Mouse (Mus musculus) CD4-positive helper T cell, adult 2 months (primary cell): Measurements from ENCODE around the gene Kmt2a.

Experiments used
- DNase-seq: peaks from one replicate; pipeline ENCODE4 v3.0.0-alpha.2; 2012; ENCODE audit warnings: low read depth, missing footprints, low spot score

The Kmt2a gene

DNA sequence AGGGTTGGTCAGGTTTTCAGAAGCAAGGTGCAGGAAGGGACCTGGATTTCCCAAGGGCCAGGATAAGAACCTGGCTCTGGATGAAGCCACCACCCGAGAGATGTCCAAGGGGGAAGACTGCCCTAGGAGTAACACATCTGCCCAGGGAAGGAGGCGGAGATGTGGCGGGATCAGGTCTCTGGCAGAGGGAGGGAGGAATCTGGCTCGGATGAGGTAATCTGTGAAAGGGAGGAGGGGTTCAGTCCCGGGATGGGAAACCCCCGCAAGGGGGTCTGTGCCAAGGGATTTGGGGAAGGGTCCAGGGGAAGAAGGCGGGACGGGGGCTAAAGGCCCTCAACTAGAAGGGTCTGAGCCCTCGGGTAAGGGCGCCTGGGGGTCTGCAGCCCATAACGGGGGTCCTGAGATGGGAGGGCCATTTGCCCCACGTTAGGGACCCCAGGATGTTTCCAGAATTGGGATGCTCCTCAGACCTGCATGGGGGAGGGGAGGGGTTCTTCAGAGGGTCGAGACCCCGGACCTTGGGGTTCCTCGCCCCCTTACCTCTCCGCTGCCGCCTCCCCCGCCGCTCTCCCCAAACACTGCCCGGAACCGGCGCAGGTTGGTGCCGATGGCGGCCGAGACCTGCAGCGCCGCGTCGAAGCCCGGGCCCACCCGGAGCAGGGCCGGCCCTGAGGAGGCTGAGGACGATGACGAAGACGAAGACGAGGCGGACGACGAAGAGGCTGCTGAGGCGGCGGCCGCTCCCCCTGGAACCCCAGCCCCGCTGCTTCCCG is 601 bp downstream of the Kmt2a start:
- peak; percentile 69 for DNase-seq

DNA sequence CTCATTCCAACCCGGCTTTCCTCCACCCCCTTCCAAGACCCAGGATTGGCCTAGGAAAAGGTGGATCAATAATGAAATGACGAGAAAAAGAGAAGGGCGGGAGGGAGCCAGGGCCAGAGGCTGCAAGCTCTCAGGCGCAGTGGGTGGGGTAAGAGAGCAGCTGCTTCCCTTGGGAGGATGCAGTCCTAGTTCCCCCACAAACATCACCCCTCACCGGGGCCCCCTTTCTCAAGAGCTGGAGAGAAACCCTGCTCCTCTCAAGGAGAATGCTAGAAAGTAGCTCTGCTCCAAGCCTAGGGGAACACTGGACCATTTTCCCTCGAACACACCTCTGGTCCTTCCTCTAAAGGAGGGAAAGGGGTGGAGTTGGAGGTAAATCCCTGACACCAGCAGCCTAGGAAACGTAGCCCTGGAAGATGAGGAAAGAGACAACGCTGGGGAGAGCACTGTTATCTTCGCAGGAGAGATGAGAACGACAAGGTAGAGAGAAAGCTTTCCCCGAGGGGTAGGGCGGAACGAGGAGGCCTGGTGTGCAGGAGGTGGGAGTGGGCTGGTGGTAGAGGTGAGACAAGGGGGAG is 1.3 kb downstream of the Kmt2a start:
- peak; percentile 39 for DNase-seq

DNA sequence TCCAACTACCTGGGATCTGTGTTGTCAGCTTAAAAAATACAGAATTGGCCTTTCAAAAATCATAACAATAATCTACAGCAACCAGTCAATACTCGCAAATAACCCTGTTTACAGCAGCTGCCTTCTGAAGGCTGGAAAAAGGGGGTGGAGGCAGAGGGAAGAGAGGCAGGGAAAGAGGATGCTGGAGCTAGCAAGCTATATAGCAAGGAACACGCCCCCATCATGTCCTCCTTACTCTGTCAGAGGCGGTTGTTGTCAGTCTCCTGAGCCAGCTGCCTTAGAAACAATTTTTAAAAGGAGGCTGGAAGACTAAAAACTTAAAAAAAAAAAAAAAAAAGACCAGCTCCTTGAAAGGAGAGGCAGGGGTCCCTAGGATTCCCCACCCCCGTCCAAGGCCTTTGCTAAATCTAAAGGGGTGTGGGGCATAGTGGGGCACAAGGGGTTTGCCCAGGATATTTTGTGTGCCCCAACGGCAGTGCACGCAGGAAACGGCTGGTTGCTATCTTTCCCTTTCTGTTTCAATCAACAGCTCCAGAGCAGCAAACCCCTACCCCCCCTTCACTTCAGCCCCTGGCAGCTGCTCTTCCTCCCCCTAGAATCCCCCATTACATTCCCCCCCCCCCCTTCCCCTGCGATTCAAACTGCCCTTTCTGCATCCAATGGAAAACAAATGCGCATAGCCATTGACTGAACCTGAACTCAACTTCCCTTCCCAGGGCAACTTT is 2.2 kb downstream of the Kmt2a start:
- peak; percentile 74 for DNase-seq

DNA sequence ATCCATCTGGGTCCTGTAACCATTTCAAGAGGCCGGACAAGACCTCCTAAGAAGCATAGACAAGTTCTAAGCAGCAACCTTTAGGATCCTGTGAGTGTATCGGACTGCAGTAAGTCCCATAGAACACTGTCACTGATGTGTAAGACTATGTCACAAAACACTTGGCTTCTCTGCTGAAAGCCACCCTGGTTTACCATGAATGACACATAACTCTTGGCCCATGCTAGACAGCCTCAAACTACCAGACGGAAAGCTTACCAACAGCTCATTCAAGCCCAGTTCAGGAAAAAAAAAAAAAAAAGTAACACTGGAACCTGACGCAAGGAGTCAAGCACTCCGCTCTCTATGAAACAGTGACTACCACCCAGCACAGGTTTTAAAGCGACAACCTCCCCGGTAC is 3.4 kb downstream of the Kmt2a start:
- DNase-seq = no peak

- no peak for DNase-seq
Observed at GRCm38 (mm10) chr9:44875476-44875875, 5.6 kb downstream of the Kmt2a start.

GRCm38 (mm10) chr9:44874198-44874597 is 6.9 kb downstream of the Kmt2a start:
- no peak for DNase-seq

DNA sequence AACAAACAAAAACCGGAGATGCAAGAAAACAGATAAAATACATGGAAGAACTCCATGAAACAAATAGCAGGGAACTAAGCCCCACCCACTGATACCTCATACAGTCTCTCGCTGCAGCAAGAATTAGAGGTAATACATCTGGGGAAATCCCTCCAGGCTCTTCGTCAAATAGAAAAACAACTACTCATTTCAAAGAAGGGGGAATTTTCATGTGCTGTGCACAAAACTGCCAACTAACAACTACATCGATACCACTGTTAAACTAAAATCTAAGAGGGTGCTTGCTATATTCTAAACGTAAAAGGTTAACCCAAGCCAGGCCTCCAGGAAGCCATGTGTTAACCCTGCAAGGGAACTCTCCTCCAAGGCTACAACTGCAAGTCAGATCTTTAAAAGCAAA is 7.4 kb downstream of the Kmt2a start:
- peak; percentile 67 for DNase-seq

DNA sequence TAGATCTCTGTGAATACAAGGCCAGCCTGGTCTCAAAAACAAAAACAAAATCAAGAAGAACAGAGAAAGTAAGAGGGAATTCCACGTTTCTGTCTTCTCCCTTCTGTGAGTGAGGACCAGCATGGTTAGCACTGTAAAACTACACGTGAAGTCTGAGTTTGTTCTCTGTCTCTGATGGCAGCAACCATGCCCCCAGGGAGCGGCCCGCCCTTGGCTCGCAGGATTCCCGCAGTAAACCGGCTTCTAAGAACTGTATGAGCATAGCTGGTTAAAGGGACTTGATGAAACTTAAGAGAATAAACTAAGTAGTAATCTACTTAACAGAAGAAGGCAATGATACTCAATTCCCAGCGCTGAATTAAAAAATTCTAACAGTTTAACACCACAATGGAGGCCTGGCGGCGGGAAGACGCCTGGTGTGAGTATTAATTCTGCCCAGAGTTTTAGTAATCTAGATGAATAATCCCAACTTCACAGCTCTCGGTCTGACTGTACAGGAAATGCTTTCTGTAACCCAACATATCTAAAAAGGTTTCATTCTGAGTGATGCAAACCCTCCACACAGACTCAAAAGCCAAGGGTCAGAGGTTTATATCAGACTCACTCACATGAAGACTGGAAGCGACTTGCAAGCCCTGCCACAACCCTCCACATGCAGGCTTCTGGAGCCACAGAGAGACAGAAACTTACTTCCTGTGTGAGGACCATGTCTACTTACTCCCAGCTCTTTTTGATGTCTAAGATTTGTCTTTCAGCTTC is 12.6 kb downstream of the Kmt2a start:
- DNase-seq = peak; percentile 80

DNA sequence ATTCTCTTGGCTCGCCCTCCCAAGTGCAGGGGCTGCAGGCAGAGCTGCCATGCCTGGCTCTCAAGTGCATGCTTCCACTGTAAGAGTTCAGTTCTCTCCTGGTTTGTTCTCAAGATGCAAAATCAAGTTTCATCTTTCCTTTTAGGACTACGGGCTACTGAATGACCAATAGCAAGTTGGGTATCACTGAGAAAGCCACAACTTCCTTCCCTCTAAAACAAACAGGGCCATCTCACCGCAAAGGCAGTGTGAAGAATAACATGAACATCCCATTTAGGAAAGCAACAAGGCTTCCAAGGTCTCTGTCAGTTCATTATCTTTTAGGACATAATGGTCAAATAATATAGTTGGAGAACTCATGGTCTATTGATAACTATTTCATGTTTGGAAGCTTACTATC is 13.4 kb downstream of the Kmt2a start:
- DNase-seq = no peak

DNA sequence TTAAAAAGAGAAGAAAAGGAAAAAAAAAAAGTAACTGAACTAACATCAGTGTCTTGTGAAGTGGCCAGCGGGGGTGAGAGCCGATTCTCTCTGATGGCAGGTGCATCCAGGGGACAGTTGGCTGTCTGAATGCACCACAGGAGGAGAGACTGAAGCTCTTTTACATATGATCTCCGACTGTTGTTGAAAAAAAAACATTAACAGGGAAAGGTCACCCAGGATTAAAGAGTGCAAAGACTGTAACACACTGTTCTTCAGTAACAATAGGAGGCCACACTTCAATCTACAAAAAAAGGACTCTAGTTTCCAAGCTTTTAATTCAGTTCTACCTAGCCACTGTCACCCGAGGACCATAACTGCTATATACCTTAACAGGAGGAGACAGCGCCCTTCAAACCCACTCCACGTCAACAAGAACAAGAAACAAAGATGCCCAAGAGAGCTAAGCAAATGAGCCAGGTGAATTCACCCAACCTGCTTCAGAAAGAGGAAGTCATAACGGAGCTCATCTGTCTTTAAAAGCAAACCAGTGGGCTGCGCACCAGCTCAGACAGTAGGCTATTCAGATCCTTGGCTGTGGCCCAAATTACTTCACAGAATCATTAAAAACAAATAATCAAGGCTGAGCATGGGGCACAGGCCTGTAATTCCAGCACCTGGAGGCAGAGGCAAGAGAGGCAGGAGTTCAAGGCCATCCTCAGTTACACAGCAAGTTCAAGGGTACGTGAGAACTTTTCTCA is 14.4 kb downstream of the Kmt2a start:
- DNase-seq = no peak

DNA sequence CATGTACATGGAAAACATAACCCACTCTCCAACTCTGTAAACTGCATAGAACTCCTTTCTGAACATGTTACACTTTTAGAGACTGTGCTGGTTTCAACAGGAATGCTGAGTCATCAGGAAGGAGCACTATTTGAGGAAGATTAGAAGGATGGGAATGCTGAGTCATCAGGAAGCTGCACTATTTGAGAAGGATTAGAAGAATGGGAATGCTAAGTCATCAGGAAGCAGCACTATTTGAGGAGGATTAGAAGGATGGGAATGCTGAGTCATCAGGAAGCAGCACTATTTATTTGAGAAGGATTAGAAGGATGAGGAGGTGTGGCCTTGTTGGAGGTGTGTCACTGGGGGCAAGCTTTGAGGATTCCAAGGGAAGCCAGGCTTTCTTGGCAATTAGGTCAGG is 20.0 kb downstream of the Kmt2a start:
- DNase-seq = no peak

GRCm38 (mm10) chr9:44858657-44859056 is 22.4 kb downstream of the Kmt2a start:
- no peak for DNase-seq

DNA sequence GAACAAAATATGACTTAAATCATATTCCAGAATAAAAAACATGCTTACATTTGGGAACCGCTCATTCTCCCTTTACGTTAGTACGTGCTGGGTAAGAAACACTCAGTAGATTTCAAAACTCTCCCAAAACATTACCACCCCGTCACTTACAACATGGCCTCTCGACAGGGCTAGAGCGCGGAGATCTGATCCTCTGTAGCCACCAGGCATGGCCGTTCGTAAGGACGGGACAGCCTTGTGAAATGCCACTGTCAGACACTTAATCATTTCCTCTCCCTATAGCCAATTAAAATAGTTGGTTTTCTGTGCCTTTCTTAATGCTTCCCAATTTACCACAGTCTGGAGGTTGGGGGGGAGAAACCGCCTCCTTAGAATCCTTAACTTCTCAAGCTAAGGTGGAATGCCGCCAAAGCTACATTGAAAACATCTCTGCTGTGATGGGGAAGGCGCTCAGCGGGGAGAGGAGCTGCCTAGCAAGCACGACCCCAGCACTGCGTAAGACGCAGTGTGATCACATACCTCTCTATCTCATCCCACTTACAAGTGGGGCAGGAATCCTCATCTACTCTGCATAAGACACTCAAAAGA is 23.6 kb downstream of the Kmt2a start:
- no peak for DNase-seq

- DNase-seq = no peak
Observed at GRCm38 (mm10) chr9:44855153-44855552, 25.9 kb downstream of the Kmt2a start.

DNA sequence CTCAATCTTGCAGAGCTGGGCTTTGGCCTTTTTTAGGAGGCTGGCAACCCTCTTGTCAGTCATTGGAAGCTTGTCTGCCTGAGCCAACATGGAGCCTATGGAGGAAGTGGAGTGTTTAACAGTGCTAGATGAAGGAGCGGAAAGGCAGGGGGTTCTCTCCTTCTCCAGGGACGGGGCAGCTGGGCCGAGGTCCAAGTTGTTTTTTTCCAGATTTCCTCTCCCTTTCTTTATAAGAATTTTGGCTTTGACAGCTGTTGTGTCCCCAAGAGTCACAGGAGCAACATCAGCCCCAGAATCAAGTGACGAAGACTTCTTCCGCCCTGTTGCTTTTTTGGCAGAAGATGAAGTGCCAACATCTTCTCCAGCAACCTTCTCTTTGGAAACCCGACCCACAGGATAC is 33.6 kb downstream of the Kmt2a start:
- no peak for DNase-seq

DNA sequence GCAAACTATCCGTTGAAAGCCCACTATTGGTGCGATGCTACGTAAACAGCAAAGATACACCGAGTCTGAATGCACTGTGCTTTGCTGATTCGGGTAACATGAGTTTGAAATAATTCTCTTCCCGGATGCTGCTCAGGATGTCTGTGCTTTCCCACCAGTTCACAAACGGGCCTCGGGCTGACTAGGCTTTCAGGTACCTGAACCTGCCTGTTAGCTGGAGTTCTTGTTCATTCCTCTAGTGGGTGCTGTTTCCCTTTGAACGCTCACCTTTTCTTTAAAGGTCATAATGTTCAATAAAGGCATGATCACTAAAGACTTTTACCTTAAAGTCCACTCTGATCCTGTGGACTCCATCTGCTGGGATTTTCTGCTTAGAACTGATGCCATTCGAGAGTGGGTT is 39.9 kb downstream of the Kmt2a start:
- peak; percentile 70 for DNase-seq

GRCm38 (mm10) chr9:44836439-44836838 is 44.7 kb downstream of the Kmt2a start:
- peak; percentile 80 for DNase-seq

DNA sequence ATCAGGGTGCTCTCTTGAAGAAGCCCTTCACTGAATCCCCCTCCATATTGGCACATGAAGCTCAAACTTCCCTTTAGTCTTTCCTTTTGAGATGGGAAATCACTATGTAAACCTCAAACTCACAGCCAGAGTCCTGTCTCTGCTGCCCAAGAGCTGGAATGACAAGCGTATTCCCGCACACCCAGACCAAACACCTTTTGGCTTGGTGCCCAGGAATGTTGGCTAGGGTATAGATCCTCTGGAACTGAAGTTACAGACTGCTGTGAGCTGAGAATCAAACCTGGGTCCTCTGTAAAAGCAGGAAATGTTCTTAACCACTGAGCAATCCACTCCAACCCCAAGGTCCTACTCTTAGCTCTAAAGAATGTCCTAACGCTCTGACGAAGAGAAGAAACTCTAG is 48.7 kb downstream of the Kmt2a start:
- DNase-seq = no peak

- DNase-seq = no peak
Observed at GRCm38 (mm10) chr9:44830506-44830905, 50.6 kb downstream of the Kmt2a start.

DNA sequence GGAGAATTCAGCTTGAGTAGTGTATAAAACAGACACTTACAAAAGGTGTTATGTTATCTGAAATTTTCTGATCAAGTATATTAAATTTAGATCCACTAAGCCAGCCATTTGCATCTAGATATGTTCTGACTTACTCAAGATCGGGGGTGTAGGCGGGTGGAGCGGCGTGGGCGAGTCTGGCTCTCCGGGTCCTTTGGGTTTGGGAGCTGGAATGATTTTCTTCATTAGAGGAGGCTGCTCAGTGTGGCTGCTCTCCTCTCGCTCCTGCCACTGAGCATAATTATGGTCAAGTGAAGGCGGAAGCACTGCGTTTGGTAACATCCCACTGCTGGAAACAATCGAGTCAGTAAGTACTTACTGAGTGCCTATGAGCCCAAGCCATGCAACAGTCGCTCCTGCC is 52.2 kb downstream of the Kmt2a start:
- DNase-seq = no peak

GRCm38 (mm10) chr9:44826660-44827059 is 54.4 kb downstream of the Kmt2a start:
- no peak for DNase-seq
